ENCODE assay signal across 26 mouse cellular contexts in the genomic region with DNA sequence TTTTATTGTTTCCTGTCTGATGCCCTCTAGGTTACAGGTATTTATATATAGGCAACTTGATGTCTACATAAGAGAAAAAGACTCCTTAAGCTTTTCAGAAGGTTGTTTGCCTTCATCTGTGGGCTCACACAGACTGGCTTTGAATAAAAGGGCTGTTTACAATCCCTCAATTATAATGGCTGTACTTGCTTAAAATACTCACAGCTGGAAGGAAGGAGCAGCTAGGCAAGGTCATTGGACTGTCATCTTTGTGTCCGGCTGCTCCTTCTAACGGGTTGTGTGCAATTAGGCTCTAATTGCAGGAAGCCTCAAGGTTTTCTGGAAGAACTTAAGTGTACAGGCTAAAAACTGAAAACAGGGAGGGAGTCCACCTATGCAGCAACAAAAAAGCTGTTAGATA.
DNase-seq lines count a peak whose midpoint lies in the region; ATAC-seq and TF ChIP-seq lines count a peak whose summit lies in the region.
"Had no signal": no experiment of that assay in that cellular context is flagged by ENCODE, and none has a peak within 500 bp of the region (broad histone marks: within the 10 kb centered on the region; RNA-seq: fewer than 3 reads in every experiment).

No protein-coding gene starts in this region.

- H3K27me3 ChIP-seq in kidney, embryonic 16.5 days (ENCODE audit: insufficient read depth, low read length): no peaks in the 10 kb centered on the region
- H3K27me3 ChIP-seq in kidney, adult 2 months (replicated peaks; ENCODE audit: control insufficient read depth, insufficient read depth, low read length): no peaks in the 10 kb centered on the region
- H3K27me3 ChIP-seq in limb, embryonic 10.5 days (ENCODE audit: low read depth, poor library complexity, severe bottlenecking): no peaks in the 10 kb centered on the region
- H3K27me3 ChIP-seq in neural tube, embryonic 15.5 days (replicated peaks): no peaks in the 10 kb centered on the region
- H3K27me3 ChIP-seq: CH12.LX; embryonic facial prominence, embryonic 12.5 days; embryonic facial prominence, embryonic 15.5 days; hindbrain, embryonic 13.5 days had no signal

- DNase-seq in embryo, embryonic 10.5 days (ENCODE audit: low spot score): peak; percentile 36
- DNase-seq in embryo, embryonic 11 days: no peak
- DNase-seq in kidney, adult 2 months: no peak
- DNase-seq in R1 (ENCODE audit: low read depth, low spot score): peak; percentile 80
- peak; percentile 29 for DNase-seq in limb, embryonic 10.5 days (ENCODE audit: low spot score)
- no peak for DNase-seq in layer of hippocampus, adult 8-10 months (ENCODE audit: low spot score in 2 of 2)
- DNase-seq: adrenal gland, postnatal 10 days; B cell, adult 2 months; cerebellum, adult 11 months; cerebellum, adult 2 months; cerebellum, adult 9-11 months; cerebellum, postnatal 25 days; forebrain, postnatal 0 days; gastrocnemius, adult 2 months; gastrocnemius, postnatal 14 days; kidney, adult 11 months had no signal

- no peaks in the 10 kb centered on the region for H3K9me3 ChIP-seq in kidney, embryonic 16.5 days (ENCODE audit: low read length)
- H3K9me3 ChIP-seq in limb, embryonic 10.5 days (replicated peaks): no peaks in the 10 kb centered on the region
- no peaks in the 10 kb centered on the region for H3K9me3 ChIP-seq in neural tube, embryonic 15.5 days (replicated peaks)
- H3K9me3 ChIP-seq: embryonic facial prominence, embryonic 15.5 days; hindbrain, embryonic 13.5 days had no signal

- 11% methylated on average over 2 of the region's 2 CpGs for WGBS in kidney, embryonic 16.5 days
- 26% methylated on average over 2 of the region's 2 CpGs for WGBS in kidney, adult 2 months
- WGBS in limb, embryonic 10.5 days: 11% methylated on average over 2 of the region's 2 CpGs
- 8% methylated on average over 2 of the region's 2 CpGs for WGBS in neural tube, embryonic 15.5 days

- ATAC-seq in kidney, embryonic 16.5 days (ENCODE audit: low FRiP score, low TSS enrichment): no peak
- ATAC-seq in neural tube, embryonic 15.5 days (ENCODE audit: low FRiP score): no peak
- ATAC-seq: forebrain, embryonic 14.5 days; forebrain, postnatal 0 days; hindbrain, postnatal 0 days; inflammation-experienced regulatory T-cells, adult 6 months had no signal

- TF ChIP-seq CTCF in kidney, adult 2 months (conservative IDR thresholded peaks at IDR 0.05; ENCODE audit: insufficient read depth, insufficient read length, low read depth, low read length): no peak

- H3K9ac ChIP-seq in kidney, embryonic 16.5 days (replicated peaks; ENCODE audit: low read length): no peak overlapping the region
- H3K9ac ChIP-seq in neural tube, embryonic 15.5 days (replicated peaks): no peak overlapping the region
- H3K9ac ChIP-seq: embryonic facial prominence, embryonic 12.5 days; embryonic facial prominence, embryonic 15.5 days; forebrain, postnatal 0 days; hindbrain, embryonic 13.5 days had no signal

- no peak for TF ChIP-seq POLR2A in kidney, adult 2 months (IDR thresholded peaks at IDR 0.05; ENCODE audit: low read depth, low read length)

- H3K4me1 ChIP-seq in kidney, embryonic 16.5 days (ENCODE audit: insufficient read depth, low read length): 0 out of 2 replicates have a peak, but pooled peaks cover 4% of the 10 kb centered on the region
- no peaks in the 10 kb centered on the region for H3K4me1 ChIP-seq in kidney, adult 2 months (ENCODE audit: control insufficient read depth, insufficient read depth, low read length)
- H3K4me1 ChIP-seq in limb, embryonic 10.5 days: peaks cover 19% of the 10 kb centered on the region
- no peaks in the 10 kb centered on the region for H3K4me1 ChIP-seq in neural tube, embryonic 15.5 days
- H3K4me1 ChIP-seq: embryonic facial prominence, embryonic 15.5 days had no signal

- no peaks in the 10 kb centered on the region for H3K36me3 ChIP-seq in kidney, embryonic 16.5 days (ENCODE audit: insufficient read depth, low read length)
- H3K36me3 ChIP-seq in kidney, adult 2 months (ENCODE audit: control insufficient read depth, insufficient read depth, low read length): no peaks in the 10 kb centered on the region
- no peaks in the 10 kb centered on the region for H3K36me3 ChIP-seq in limb, embryonic 10.5 days
- H3K36me3 ChIP-seq in neural tube, embryonic 15.5 days: no peaks in the 10 kb centered on the region
- H3K36me3 ChIP-seq: embryonic facial prominence, embryonic 12.5 days; embryonic facial prominence, embryonic 15.5 days; hindbrain, embryonic 13.5 days had no signal

- 0 out of 2 replicates have a peak overlapping the region, but pooled peaks have one; percentile 10 for H3K27ac ChIP-seq in kidney, embryonic 16.5 days (ENCODE audit: low read length)
- H3K27ac ChIP-seq in kidney, adult 2 months (ENCODE audit: insufficient read depth, low read depth, low read length): no peak overlapping the region
- H3K27ac ChIP-seq in limb, embryonic 10.5 days: no peak overlapping the region; the same call in 1 of the 2 replicates
- no peak overlapping the region for H3K27ac ChIP-seq in neural tube, embryonic 15.5 days (replicated peaks)
- H3K27ac ChIP-seq: embryonic facial prominence, embryonic 12.5 days; embryonic facial prominence, embryonic 15.5 days; gastrocnemius, adult 2 months; hindbrain, embryonic 13.5 days; hindbrain, postnatal 0 days had no signal

- no peak overlapping the region for H3K4me3 ChIP-seq in kidney, embryonic 16.5 days (ENCODE audit: low read length)
- no peak overlapping the region for H3K4me3 ChIP-seq in kidney, adult 2 months (ENCODE audit: insufficient read depth, low read depth, low read length)
- no peak overlapping the region for H3K4me3 ChIP-seq in limb, embryonic 10.5 days
- no peak overlapping the region for H3K4me3 ChIP-seq in neural tube, embryonic 15.5 days (replicated peaks)
- H3K4me3 ChIP-seq: embryonic facial prominence, embryonic 12.5 days; embryonic facial prominence, embryonic 15.5 days; gastrocnemius, adult 2 months; hindbrain, embryonic 13.5 days had no signal

- H3K4me2 ChIP-seq in kidney, embryonic 16.5 days (replicated peaks; ENCODE audit: low read depth, low read length): no peak overlapping the region
- H3K4me2 ChIP-seq in neural tube, embryonic 15.5 days: no peak overlapping the region
- H3K4me2 ChIP-seq: embryonic facial prominence, embryonic 12.5 days; embryonic facial prominence, embryonic 15.5 days; heart, embryonic 11.5 days; hindbrain, embryonic 13.5 days had no signal

Comparison
In these comparisons a context has a peak if more than half of its experiments do, and no peak if none do; other contexts are left out.
1. DNase-seq: peak in embryo, embryonic 10.5 days (single experiment), R1 (single experiment) and limb, embryonic 10.5 days (single experiment); none in embryo, embryonic 11 days (single experiment), kidney, adult 2 months (single experiment) and layer of hippocampus, adult 8-10 months (0 of 2).